Mouse (Mus musculus): ENCODE results near the gene Mfap1b. TPM values are rescaled to one million over a fixed set of nuclear protein-coding genes. Genes with fewer than 3 reads are reported as not detected.
A peak's percentile ranks its signal among the peaks of the same experiment; 100 is the strongest.

The Mfap1b gene
- polyA plus RNA-seq, 1 experiment, result 4.5 TPM

DNA sequence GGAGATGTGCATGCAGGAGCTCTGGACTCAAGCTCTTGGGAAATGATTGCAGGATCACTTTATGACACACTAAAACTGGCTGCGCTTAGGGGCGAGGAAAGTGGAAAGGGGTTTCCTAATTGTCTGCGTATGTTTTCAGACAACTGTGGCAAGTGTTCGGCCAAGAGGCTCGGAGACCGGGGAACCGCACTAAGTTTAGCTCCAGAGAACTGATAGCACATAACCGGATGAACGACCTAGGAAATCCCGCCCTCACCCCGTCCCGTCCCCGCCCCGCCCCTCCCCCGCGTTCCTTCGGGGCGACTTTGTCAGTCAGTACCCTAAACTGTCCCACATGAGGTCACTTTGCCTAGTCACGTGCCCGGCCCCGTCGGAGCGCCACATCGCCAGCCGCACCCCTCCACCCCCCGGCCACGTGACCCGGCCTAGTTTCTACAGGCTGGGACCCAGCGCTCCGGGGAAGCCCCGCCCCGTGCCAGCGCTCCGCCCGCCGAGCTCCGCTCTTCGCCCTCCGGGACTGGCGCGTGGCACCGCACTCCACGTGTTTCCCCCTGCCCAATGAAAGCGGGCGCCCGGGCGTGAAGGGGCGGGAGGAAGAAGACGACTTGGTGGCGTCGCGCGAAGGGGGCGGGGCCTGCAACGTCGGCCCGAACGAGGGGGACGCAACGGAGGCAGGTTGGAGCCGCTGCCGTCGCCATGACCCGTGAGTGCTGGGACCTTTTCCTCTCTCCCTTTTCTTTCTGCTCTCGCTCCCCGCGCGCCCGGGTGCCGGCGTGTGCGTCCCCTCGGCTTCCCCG, 24.9 kb downstream of the Mfap1b start, which contains the start of gene Serf2:
TSS of gene Serf2 (plus strand) at position 457 of the 797 bp plus-strand sequence.
- peak; percentile 97 for TF ChIP-seq POLR2A (IDR thresholded peaks at IDR 0.05; ENCODE audit: control insufficient read depth, low read depth, low read length)
- no peak for TF ChIP-seq CTCF (IDR thresholded peaks at IDR 0.05; ENCODE audit: control insufficient read depth, insufficient read depth, insufficient replicate concordance, low read depth, low read length)

DNA sequence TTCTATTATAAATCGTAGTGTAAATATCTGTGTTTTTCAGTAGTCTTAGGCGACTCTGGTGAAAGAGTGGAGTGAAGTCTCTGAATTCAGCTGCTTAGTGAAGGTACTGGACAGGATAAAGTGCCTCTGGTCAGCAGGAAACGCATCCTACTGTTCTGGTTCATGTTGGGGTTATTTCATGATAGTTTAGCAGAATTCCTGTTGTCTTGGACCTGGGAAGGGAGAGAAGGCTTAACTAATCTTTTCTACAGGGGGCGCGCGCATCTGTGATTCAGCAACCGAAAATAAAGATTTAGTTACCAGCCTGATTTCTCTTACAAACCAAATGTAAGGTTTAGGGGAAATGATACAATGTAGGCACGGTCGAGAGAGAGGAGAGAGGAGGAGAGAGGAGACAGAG, 25.7 kb downstream of the Mfap1b start:
- TF ChIP-seq CTCF (IDR thresholded peaks at IDR 0.05; ENCODE audit: control insufficient read depth, insufficient read depth, insufficient replicate concordance, low read depth, low read length) (no peak), POLR2A (IDR thresholded peaks at IDR 0.05; ENCODE audit: control insufficient read depth, low read depth, low read length) (no peak)
- Histone ChIP-seq H3K4me3 (ENCODE audit: control insufficient read depth, low read depth, low read length) (peak overlapping the region; percentile 95), H3K27me3 (ENCODE audit: control insufficient read depth, insufficient read depth, low read length) (no peaks in the 10 kb centered on the region), H3K27ac (ENCODE audit: control insufficient read depth, insufficient read depth, low read depth, low read length) (peak overlapping the region; percentile 90), H3K36me3 (ENCODE audit: control insufficient read depth, insufficient read depth, low read length) (peaks cover 2% of the 10 kb centered on the region), H3K4me1 (ENCODE audit: control insufficient read depth, insufficient read depth, low read length) (peaks cover 8% of the 10 kb centered on the region)

More for the DNA sequence above, 24.9 kb downstream of the Mfap1b start, which contains the start of gene Serf2:
- Histone ChIP-seq H3K27ac (ENCODE audit: control insufficient read depth, insufficient read depth, low read depth, low read length) (peak within 1 kb of the TSS; percentile 96), H3K4me1 (ENCODE audit: control insufficient read depth, insufficient read depth, low read length) (peaks cover 8% of the 10 kb centered on the region), H3K4me3 (ENCODE audit: control insufficient read depth, low read depth, low read length) (peak within 1 kb of the TSS; percentile 95), H3K36me3 (ENCODE audit: control insufficient read depth, insufficient read depth, low read length) (peaks cover 2% of the 10 kb centered on the region), H3K27me3 (ENCODE audit: control insufficient read depth, insufficient read depth, low read length) (no peaks in the 10 kb centered on the region)

DNA sequence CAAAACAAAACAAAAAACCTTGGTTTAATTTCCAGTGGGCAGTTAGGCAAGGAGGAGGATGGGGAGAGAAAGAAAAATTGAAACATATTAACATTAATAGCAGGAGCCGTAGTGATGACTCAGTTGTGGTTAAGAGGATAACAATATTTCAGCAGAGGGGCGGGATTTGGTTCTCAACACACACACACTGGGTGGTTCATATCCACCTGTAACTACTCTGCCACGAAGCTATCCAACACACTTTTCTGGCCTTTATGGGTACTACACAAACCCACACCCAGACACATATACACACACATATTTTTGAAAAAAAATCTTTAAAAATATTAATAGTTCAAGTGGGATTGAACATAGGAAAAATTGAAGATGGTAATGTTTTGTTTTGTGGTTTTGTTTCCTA, 26.9 kb downstream of the Mfap1b start:
- peaks cover 2% of the 10 kb centered on the region for H3K36me3 ChIP-seq (ENCODE audit: control insufficient read depth, insufficient read depth, low read length)
- no peak overlapping the region for H3K27ac ChIP-seq (ENCODE audit: control insufficient read depth, insufficient read depth, low read depth, low read length)
- TF ChIP-seq POLR2A (IDR thresholded peaks at IDR 0.05; ENCODE audit: control insufficient read depth, low read depth, low read length), result no peak
- TF ChIP-seq CTCF (IDR thresholded peaks at IDR 0.05; ENCODE audit: control insufficient read depth, insufficient read depth, insufficient replicate concordance, low read depth, low read length), result no peak
- H3K4me3 ChIP-seq (ENCODE audit: control insufficient read depth, low read depth, low read length), result no peak overlapping the region
- H3K27me3 ChIP-seq (ENCODE audit: control insufficient read depth, insufficient read depth, low read length), result no peaks in the 10 kb centered on the region
- H3K4me1 ChIP-seq (ENCODE audit: control insufficient read depth, insufficient read depth, low read length), result peaks cover 9% of the 10 kb centered on the region

DNA sequence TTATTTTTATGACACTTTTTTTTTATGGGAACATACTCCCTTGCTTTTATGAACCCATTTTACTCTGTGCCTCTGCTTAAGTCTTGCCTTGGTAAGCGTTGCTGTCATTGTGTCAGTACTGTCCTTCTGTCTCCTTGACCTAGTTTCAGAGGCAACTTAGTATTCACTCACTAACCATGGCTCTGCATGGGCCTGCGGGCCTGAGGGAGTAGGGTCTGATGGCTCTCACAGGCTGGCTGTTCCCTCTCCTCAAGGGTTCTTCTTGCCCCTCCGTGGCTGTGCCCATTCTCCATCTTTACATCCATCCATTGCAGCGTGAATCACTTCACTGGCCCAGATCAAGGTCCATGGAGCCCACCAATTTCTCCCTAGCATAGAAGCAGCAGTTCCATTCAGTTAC, 27.4 kb downstream of the Mfap1b start:
- no peak overlapping the region for H3K27ac ChIP-seq (ENCODE audit: control insufficient read depth, insufficient read depth, low read depth, low read length)
- no peak for TF ChIP-seq CTCF (IDR thresholded peaks at IDR 0.05; ENCODE audit: control insufficient read depth, insufficient read depth, insufficient replicate concordance, low read depth, low read length)
- no peak for TF ChIP-seq POLR2A (IDR thresholded peaks at IDR 0.05; ENCODE audit: control insufficient read depth, low read depth, low read length)
- H3K27me3 ChIP-seq (ENCODE audit: control insufficient read depth, insufficient read depth, low read length), result no peaks in the 10 kb centered on the region
- H3K4me3 ChIP-seq (ENCODE audit: control insufficient read depth, low read depth, low read length), result peak overlapping the region; percentile 14
- H3K4me1 ChIP-seq (ENCODE audit: control insufficient read depth, insufficient read depth, low read length), result peaks cover 14% of the 10 kb centered on the region
- H3K36me3 ChIP-seq (ENCODE audit: control insufficient read depth, insufficient read depth, low read length), result peaks cover 2% of the 10 kb centered on the region

DNA sequence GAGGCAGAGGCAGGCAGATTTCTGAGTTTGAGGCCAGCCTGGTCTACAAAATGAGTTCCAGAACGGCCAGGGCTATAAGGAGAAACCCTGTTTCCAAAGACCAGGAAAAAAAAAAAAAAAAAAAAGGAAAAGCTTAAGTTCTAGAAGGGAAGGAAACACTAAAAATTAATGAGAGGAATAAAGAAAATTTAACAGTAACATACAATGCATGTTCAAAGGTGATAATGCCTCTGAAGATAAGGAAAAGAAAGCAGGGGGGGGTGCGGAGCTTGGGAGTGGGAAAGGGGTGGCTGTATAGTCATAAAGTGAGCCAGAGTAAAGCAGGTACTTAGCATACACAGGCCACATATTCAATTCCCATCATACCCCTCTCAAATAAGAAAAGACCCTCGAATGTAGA, 28.8 kb downstream of the Mfap1b start:
- H3K4me3 ChIP-seq (ENCODE audit: control insufficient read depth, low read depth, low read length), result no peak overlapping the region
- no peak for TF ChIP-seq CTCF (IDR thresholded peaks at IDR 0.05; ENCODE audit: control insufficient read depth, insufficient read depth, insufficient replicate concordance, low read depth, low read length)
- no peak for TF ChIP-seq POLR2A (IDR thresholded peaks at IDR 0.05; ENCODE audit: control insufficient read depth, low read depth, low read length)
- H3K36me3 ChIP-seq (ENCODE audit: control insufficient read depth, insufficient read depth, low read length), result no peaks in the 10 kb centered on the region
- H3K27me3 ChIP-seq (ENCODE audit: control insufficient read depth, insufficient read depth, low read length), result no peaks in the 10 kb centered on the region
- peaks cover 13% of the 10 kb centered on the region for H3K4me1 ChIP-seq (ENCODE audit: control insufficient read depth, insufficient read depth, low read length)
- H3K27ac ChIP-seq (ENCODE audit: control insufficient read depth, insufficient read depth, low read depth, low read length), result no peak overlapping the region

DNA sequence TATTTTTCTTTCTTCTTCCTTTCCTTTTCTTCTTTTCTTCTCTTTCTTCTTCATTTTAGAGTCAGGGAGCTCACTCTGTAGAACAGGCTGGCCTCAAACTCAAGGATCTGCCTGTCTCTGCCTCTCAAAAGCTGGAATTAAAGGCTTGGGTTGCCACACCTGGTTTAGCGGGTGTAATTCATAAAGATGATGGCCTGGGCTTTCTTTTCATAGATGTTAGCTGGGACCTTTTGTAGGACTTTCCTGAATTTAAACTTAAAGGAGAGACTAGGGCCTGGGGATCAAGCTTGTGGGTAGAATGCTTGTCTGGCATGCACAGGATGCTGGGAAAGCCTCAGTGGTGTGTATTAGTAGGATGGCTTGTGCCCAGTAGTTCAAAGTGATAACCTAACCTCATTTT, 29.7 kb downstream of the Mfap1b start, which contains the start of gene Ell3:
TSS of gene Ell3 (minus strand) at position 101 of the 400 bp plus-strand sequence.
- H3K27me3 ChIP-seq (ENCODE audit: control insufficient read depth, insufficient read depth, low read length), result no peaks in the 10 kb centered on the region
- peaks cover 12% of the 10 kb centered on the region for H3K4me1 ChIP-seq (ENCODE audit: control insufficient read depth, insufficient read depth, low read length)
- H3K4me3 ChIP-seq (ENCODE audit: control insufficient read depth, low read depth, low read length), result no peak within 1 kb of the TSS
- TF ChIP-seq POLR2A (IDR thresholded peaks at IDR 0.05; ENCODE audit: control insufficient read depth, low read depth, low read length) (no peak), CTCF (IDR thresholded peaks at IDR 0.05; ENCODE audit: control insufficient read depth, insufficient read depth, insufficient replicate concordance, low read depth, low read length) (no peak)
- H3K27ac ChIP-seq (ENCODE audit: control insufficient read depth, insufficient read depth, low read depth, low read length), result no peak within 1 kb of the TSS
- H3K36me3 ChIP-seq (ENCODE audit: control insufficient read depth, insufficient read depth, low read length), result no peaks in the 10 kb centered on the region

DNA sequence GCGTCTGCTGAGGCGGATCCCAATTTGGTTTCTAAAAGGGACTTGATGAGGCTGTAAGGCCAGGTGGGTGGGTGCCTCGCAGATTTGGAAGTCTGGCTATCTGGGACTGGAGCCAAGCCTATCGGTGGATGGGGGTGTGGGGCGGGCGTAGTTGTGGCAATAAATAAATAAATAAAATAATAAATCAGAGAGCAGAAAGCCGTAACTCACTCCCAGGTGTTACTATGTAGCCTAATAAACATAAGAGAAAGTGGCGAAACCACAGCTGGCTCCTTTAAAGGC, 30.9 kb downstream of the Mfap1b start:
- peaks cover 12% of the 10 kb centered on the region for H3K4me1 ChIP-seq (ENCODE audit: control insufficient read depth, insufficient read depth, low read length)
- H3K27ac ChIP-seq (ENCODE audit: control insufficient read depth, insufficient read depth, low read depth, low read length), result no peak overlapping the region
- H3K27me3 ChIP-seq (ENCODE audit: control insufficient read depth, insufficient read depth, low read length), result no peaks in the 10 kb centered on the region
- no peak overlapping the region; the same call in 1 of the 2 replicates for H3K4me3 ChIP-seq (ENCODE audit: control insufficient read depth, low read depth, low read length)
- no peaks in the 10 kb centered on the region for H3K36me3 ChIP-seq (ENCODE audit: control insufficient read depth, insufficient read depth, low read length)
- TF ChIP-seq CTCF (IDR thresholded peaks at IDR 0.05; ENCODE audit: control insufficient read depth, insufficient read depth, insufficient replicate concordance, low read depth, low read length) (no peak), POLR2A (IDR thresholded peaks at IDR 0.05; ENCODE audit: control insufficient read depth, low read depth, low read length) (no peak)

Measured in testis, adult 2 months (tissue).